Mouse (Mus musculus) megakaryocyte progenitor cell, adult 5-6 weeks (primary cell): ENCODE results near the gene Gsg1l2. TPM values are rescaled to one million over a fixed set of nuclear protein-coding genes. Genes with fewer than 3 reads are reported as not detected.

Source experiments
- ATAC-seq: replicated peaks from 2 replicates; pipeline ENCODE4 v1.8.0; 2016; ENCODE audit warnings: mild to moderate bottlenecking, moderate TSS enrichment, inconsistent platforms; ENCODE audit not compliant: poor library complexity
- total RNA-seq, 2 experiments: library from RNA; stranded (forward) in 1 of 2; stranded (reverse) in 1 of 2; fragments of 157-497, 149-512 nt in 1 of 2; fragments of 200-1000 nt in 1 of 2; gene quantifications; 2 replicates each; pipeline versions ENCODE4 v1.2.3 to v1.2.4; 2015 to 2017

Gene Gsg1l2
- total RNA-seq (2015) (not detected in 2 replicates), total RNA-seq (2017) (not detected in 2 replicates)

DNA sequence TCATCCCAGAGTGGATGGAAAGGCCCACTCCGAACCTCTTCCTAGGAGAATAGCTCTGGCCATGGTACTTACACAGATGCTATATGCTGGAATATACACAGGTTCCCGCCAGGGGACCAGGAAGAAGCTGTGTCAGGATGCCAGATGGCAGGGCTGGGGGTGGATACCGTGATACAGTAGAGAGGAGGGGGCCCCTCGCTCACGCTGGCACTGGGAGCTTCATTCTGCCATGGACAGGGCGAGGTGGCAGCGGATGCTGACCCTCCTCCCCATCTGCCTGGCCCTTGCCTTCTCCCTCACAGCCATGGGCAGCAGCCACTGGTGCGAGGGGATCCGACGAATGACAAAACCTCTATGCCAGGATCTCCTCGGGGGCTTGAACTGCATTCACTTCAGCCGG is at the start of gene Gsg1l2:
Gene Gsg1l2, plus strand, starts transcription at position 230 of the 400 bp plus-strand sequence.
- ATAC-seq, result no peak

DNA sequence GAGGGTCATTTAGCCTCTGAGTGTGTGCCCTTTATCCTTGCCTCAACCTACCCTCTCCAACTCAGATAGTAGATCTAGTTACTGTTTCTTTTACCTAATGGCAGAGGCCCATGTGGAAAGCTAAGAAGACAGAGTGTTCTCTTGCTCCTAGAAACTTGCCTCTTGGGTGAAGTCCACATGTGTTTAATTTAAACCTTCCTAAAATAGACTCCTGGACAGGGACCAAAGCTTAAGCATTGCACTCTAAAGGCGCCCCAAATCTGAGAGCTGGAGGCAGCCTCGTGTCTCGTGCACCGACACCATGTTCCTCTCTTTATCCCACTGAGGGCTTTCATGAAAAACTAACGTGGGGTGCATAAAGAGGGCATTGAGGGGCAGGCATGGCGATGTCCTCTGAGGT is 47.3 kb upstream of the Gsg1l2 start:
- no peak for ATAC-seq

DNA sequence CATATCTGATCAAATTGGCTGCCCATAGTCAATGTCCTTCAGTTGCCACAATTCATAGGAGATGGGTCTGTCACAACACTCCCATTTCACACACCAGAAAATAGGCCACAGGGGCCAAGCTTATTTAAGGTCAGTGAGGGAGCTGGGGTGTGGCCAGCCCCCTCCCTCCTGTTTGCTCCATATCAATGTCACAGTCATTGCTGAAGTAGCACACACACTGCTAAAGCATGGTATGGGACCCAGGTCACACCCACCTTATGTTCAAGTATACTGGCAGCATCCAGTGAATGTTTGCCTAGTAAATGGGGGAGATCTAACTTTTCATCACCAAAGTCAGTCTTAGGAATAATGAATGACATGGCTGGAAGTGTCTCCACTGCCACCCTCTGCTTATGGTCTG is 45.7 kb upstream of the Gsg1l2 start:
- ATAC-seq, result no peak

GRCm38 (mm10) chr11:67731056-67731455 is 43.4 kb upstream of the Gsg1l2 start:
- no peak for ATAC-seq

GRCm38 (mm10) chr11:67733726-67734125 is 40.7 kb upstream of the Gsg1l2 start:
- no peak for ATAC-seq

DNA sequence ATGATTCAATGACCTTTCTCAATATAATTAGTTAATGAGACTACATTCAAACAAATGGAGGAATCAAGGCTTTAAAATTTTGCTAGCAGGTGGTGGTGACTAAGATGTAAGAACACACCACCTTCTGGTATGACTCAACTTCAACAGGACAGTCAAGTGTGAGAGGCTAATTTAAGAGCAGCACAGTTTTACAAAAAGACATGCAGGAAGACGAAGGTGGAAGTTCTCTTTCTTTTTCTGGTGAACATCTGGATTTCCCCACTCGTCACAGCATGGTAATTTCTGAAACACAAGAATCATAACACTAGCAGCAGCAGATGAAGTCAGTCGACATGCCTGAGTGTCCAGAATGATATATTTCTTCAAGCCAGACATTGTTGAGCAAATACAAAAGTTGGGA is 39.8 kb upstream of the Gsg1l2 start:
- ATAC-seq, result no peak

DNA sequence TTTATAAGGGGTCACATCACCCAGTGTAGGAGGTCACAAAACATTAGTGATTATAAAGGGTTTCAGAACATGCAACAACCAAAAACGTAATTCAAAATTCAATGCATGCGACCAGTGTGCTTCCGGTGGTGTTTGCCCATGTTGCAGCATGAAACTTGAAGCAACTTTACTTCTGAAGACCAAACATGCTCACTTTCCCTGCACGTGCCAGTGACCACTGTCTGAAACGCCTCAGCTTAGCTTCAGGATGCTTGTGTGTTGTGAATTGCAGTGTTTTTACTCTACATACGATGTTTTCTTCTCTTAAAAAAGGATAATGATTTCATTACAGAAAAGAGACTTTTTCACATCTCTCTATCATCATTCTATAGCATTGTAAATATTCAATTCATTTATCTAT is 36.1 kb upstream of the Gsg1l2 start:
- ATAC-seq, result no peak

- no peak for ATAC-seq
Observed at GRCm38 (mm10) chr11:67738846-67739490, 35.4 kb upstream of the Gsg1l2 start.

- ATAC-seq, result no peak
Observed at GRCm38 (mm10) chr11:67741569-67741968, 32.8 kb upstream of the Gsg1l2 start.

GRCm38 (mm10) chr11:67756287-67756686 is 18.1 kb upstream of the Gsg1l2 start:
- no peak for ATAC-seq

GRCm38 (mm10) chr11:67757373-67758167 is 16.8 kb upstream of the Gsg1l2 start:
- 0 out of 2 replicates have a peak, but pooled peaks have one; percentile 54 for ATAC-seq

DNA sequence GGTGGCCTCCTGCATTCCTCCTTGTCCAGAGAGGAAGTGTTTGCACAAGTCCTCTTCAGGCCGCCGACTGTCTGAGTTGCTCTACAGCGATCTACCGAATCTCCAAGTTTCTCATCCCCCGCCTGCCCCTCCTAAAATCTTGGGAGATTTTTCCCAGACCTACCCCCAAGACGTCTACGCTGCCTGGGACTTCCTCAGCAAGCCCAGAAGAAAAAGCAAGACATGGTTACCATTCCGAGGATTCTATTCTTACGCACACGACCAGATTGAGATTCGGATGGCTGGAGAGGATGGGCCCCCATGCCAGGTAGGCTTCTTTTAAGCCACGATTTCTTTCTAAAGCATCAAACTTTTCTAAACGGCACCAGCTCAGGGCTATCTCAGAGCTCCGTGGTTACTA is 3.4 kb upstream of the Gsg1l2 start, which contains the start of gene Glp2r:
Gene Glp2r, minus strand, starts transcription at position 101 of the 400 bp plus-strand sequence.
- ATAC-seq, result no peak

DNA sequence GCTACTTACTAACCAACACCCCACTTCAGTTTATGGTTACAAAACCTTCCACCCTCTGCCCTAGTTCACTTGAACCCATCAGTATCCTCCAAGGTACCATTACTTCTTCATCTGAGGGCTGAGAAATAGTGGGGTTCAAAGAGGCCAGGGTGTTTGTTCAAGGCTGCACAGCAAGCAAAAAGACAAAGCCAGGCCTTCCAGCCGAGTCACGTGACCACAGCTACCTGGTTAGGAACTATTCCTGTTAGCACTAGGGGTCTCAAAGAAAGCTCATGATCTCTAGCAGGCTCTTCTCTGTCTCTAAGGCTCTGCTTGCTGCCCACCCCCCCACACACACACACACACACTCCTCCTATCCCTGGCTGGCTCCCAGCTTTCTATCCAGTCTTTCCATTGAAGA is 2.7 kb upstream of the Gsg1l2 start:
- ATAC-seq, result no peak

DNA sequence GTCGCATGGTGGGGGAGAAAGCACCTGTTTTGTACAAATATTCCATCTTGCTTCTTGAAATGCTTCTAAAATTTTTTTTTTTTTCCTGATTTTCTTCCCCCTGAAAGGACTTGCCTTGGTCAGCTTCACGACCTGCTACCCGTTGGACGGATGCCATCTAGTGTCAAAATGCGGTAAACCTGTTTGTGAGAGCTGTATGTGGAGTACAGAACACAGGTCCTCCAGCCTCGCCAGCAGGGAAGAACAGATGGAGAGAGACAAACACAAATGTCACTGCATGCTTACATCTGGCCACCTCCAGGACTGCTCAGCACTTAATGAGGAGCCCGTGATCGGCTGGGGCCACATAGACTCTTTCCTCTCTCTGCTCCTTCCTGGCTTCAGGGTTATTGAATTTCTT is 1.8 kb upstream of the Gsg1l2 start:
- ATAC-seq, result peak; percentile 66

DNA sequence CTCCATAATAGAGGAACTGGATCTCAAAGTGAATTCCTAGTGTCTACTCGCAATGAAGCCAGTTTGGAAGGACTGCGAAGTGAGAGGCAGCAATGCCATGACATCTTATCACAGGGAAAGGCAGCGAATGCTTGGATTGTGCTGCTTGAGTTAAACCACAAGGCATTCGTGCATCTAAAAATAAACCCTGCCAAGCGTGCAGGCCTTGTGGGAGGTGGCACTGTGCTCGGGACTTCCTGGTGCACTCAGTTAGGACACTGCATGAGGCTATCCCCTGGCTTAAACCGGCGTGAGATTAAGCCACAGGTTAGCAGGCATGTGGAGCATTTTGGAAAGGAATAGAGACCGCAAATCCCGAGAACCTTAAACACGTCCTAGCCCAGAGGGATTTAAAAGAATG is 15.8 kb downstream of the Gsg1l2 start:
- ATAC-seq, result peak; percentile 68

GRCm38 (mm10) chr11:67797931-67798330 is 23.5 kb downstream of the Gsg1l2 start, which contains the start of gene Dhrs7c:
Gene Dhrs7c, plus strand, starts transcription at chr11:67798187.
- no peak for ATAC-seq

GRCm38 (mm10) chr11:67800130-67800723 is 25.8 kb downstream of the Gsg1l2 start:
- ATAC-seq, result peak; percentile 87

- ATAC-seq, result no peak
Observed at GRCm38 (mm10) chr11:67801169-67801568, 26.8 kb downstream of the Gsg1l2 start.

GRCm38 (mm10) chr11:67805538-67805937 is 31.1 kb downstream of the Gsg1l2 start:
- ATAC-seq, result no peak

DNA sequence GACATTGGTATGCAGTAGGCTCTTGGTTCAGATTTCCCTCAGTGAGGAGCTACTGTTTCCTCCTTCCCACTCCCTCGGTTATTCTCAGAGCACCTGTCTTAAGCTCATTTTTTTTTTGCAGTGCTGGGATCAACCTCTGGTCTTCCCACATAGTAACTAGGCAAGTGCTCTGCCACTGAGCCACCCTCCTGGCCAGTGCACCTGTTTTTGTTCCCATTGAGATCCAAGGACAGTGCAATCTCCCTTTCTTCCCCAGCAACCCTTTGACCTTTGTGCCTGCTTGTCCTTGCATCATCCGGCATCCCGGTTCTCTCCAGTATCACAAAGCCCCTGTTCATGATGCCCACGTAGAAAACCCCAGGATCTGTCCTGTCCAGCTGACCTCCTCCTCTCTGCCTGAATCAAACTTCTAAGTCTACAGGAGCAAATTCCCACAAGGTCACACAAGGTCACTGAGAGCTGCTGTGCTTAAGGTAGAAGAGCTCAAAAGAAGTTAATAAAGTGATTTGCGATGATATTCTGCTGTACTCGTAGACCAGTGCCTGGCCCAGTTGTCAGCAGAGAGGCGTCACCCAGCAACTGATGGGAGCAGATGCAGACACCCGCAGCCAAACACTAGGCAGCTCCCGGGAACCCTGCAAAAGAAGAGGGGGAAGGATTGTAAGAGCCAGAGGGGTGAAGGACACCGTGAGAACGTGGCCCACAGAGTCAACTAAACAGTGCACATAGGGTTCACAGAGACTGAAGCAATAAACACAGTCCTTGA is 32.6 kb downstream of the Gsg1l2 start:
- no peak for ATAC-seq

DNA sequence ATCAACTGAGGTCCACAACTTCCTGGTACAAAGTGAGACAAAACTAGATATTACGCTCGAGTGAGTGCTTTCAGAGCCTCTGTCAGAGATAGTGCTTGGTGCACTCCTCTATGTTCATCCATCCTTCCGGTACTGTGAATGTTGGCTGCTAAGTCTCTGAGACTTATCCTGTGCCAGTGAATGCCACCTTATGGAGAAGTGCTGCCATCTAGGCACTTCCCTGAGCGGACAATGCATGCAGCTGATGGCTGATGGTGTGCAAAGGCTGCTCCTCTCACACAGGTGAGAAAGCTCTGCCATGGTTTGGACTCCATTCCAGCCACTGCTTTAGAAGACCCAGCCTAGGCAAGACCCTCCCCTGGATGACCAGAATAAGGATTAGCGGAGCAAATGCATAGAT is 33.6 kb downstream of the Gsg1l2 start:
- ATAC-seq, result no peak
